Mouse (Mus musculus): Measurements from ENCODE around the gene Mesp2.

The Mesp2 gene

GRCm38 (mm10) chr7:79808561-79808960, 2.0 kb upstream of the Mesp2 start:
- no peak for DNase-seq

DNA sequence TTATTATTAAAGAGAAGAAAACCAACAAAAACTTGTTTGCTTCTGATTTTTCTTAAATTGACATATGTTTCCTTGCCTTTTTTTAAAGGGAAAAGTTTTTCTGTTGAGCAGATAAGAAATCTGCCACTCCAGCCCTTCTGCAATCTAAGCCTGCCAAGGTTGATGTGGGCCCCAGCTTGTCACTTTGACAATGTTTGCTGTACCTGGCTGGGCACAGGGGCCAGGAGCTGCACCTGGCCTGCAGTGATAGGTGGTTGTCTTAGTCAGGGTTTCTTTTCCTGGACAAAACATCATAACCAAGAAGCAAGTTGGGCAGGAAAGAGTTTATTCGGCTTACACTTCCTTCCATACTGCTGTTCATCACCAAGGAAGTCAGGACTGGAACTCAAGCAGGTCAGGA, 2.9 kb downstream of the Mesp2 start:
- no peak for DNase-seq

DNA sequence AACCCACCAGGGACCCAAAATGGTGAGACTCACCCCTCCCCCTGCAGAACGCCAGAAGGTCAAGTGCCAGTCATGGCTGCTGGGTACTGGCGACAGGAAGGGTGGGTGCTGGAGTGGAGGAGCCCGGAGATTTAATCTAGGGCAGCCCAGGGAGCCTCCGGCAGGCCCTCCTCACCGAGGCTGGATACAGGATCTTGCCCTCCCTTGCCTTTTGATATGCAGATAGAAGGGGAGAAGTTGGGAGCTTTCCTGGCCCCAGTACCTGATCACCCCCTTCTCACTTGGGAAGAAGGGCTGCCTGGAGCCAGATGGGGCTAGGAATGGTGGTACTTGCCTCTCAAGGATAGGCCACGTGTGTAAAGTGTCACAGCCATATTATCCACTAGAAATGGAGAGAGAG, 7.8 kb downstream of the Mesp2 start:
- DNase-seq, result no peak

DNA sequence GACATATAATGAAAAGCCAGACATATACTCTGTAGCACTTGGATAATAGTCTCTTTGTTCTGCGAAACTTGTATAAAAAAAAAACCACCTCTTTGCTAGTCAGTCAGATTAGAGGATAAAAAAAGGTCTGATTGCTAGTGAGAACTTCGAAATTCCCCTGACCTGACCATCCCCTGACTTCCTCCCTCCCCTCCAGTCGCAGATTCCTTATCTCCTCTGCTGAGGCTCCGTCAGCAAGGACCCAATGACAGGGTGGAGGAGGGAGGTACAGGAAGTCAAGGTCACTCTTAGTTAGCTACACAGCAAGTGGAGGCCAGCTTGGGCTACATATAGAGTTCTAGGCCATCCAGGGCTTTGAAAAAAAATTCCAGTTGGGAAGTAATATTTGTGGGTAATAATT, 9.0 kb downstream of the Mesp2 start:
- DNase-seq, result no peak

DNA sequence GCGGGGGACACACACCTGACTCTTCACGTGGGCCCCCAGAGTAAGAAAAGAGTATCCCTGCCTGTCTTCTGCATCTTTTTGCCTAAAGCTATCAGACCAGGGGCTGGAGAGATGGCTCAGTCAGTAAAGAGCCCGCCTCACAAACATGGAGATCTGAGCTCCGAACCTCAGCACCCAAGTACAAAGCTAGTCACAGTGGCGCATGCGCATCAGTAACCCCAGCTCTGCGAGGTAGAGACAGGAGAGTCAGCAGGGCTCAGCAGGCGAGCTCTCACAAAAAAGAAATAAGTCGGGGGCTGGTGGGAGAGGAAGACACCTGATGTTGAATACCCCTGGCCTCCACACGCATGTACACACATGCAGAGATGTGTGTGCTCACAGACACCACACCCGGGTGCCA, 9.5 kb downstream of the Mesp2 start:
- no peak for DNase-seq

GRCm38 (mm10) chr7:79822092-79822695, 11.7 kb downstream of the Mesp2 start:
- DNase-seq, result no peak

GRCm38 (mm10) chr7:79828341-79828740, 17.8 kb downstream of the Mesp2 start:
- no peak for DNase-seq

- DNase-seq, result no peak
Measured at GRCm38 (mm10) chr7:79831145-79831544, 20.6 kb downstream of the Mesp2 start.

- no peak for DNase-seq
Measured at GRCm38 (mm10) chr7:79831585-79831984, 21.1 kb downstream of the Mesp2 start.

- DNase-seq, result no peak
Measured at GRCm38 (mm10) chr7:79832980-79833379, 22.5 kb downstream of the Mesp2 start.

DNA sequence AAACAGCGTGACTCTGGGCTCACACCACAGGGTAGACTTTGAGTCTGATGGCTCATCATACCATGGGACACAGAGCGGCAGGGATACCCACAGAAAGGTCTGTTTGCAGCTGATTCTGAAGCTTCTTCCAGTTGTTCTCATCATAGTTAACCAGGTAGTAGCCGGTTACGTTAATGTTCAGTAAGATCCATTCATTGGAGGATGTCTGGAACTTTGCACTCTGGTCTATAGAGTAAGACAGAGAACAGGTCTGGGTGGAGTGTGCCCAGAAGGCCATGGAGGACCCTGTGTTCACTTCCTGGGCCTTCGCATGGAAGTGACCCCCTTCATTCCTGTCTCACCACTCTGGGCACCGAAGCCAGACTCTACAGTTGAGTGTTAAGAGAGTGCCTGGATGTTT, 24.7 kb downstream of the Mesp2 start:
- no peak for DNase-seq

GRCm38 (mm10) chr7:79837247-79837646, 26.7 kb downstream of the Mesp2 start:
- no peak for DNase-seq

GRCm38 (mm10) chr7:79842163-79842562, 31.6 kb downstream of the Mesp2 start:
- DNase-seq, result no peak

- no peak for DNase-seq
Measured at GRCm38 (mm10) chr7:79844090-79844802, 33.7 kb downstream of the Mesp2 start.

GRCm38 (mm10) chr7:79846342-79846741, 35.8 kb downstream of the Mesp2 start:
- DNase-seq, result no peak

GRCm38 (mm10) chr7:79847456-79848451, 37.2 kb downstream of the Mesp2 start:
- DNase-seq, result no peak

GRCm38 (mm10) chr7:79856305-79856704, 45.8 kb downstream of the Mesp2 start:
- no peak for DNase-seq

DNA sequence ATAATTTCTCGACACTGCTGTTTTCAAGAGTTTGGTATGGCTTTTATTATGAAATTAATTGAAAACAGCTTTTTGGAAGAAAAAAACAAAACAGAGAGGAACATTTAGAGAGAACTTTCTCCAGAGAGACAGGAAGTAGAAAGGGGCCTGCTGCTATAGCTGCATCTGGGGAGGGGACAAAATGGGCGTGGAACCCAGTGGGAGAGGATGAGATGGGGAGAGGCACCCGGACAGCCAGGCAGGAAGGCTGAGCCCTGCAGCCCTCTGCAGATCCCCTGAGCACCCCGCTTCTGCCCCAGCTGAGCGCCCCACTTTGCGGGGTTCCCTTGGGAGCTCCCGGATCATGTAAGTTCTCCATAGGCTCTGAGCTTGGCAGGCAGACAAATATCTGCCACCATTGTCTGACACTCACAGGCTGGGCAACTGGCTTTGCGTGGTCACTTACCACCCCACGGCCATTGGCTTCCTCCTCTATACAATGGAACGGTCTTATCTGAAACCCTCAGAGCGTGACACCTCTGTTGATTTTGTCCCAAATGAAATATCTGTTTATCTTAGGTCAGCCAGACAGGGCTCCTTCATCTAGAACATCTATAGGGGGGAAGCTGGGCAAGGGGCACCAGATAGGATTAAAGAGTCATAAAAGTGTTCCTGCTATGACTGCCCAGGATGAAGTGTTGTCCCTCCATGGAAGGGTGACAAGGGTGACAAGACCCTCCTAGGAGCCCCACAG, 47.8 kb downstream of the Mesp2 start:
- no peak for DNase-seq

DNA sequence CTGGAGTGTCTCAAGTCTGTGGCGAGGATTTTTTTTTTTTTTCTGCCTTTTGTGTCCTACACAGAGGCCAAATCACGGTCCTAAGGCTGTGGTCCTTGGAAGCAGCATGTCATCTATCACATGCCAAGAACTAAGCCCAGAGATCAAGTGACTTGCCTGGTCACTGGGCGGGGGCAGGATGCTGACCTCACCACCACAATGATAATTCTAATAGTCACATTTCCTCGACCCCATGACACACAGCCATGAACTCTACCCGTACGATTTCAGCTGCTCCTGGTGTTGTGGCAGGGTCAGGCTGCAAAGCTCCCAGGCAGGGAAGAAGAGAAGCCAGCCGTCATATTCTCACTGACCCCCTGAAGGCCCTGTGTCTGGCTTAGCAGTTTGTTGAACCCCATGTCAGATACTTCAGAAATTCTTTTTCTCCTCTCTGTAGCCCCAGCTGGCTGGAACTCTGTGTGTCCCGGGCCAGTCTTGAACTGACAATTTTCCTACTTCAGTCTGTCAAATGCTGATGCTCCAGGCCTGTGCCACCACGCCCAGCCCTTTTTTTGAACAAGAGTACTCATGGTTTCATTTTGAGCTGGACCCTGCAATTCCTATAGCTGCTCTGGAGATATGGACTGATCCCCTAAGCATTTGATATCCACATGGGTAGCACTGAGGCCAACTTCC, 48.6 kb downstream of the Mesp2 start:
- DNase-seq, result no peak

GRCm38 (mm10) chr7:79860811-79861210, 50.3 kb downstream of the Mesp2 start, which contains the start of gene Anpep:
Gene Anpep (minus strand): TSS chr7:79861059.
- no peak for DNase-seq

- DNase-seq, result no peak
Measured at GRCm38 (mm10) chr7:79861794-79862193, 51.3 kb downstream of the Mesp2 start.
